Mouse (Mus musculus) liver, embryonic 14.5 days (tissue): ENCODE measurements at regions not wholly inside any gene's neighbourhood (a gene's known extent, or its start where the extent isn't known, plus 50 kb on each side); places are given as distances from the start of the nearest gene placed in this dataset.

Experiments used
- ATAC-seq: fragments of 200-750 bp; cut with Nextera tagmentation; 2 replicates; pipeline ENCODE4 v1.8.0; 2017; ENCODE audit warnings: moderate number of reproducible peaks, mild to moderate bottlenecking, moderate library complexity; ENCODE audit not compliant: insufficient read depth
- DNase-seq, 3 experiments: peaks; one replicate each; pipeline ENCODE4 v3.0.0-alpha.2; 2012 to 2013; ENCODE audit warnings: low read depth in 3 of 3, low spot score in 3 of 3
- H3K27ac ChIP-seq: fragments of 300-500 bp; sonication (generic); 2 replicates; pipeline ENCODE4 v1.5.1; 2014; ENCODE audit warnings: moderate library complexity, mild to moderate bottlenecking, control low read depth, inconsistent platforms
- H3K27me3 ChIP-seq: fragments of 300-500 bp; sonication (generic); 2 replicates; pipeline ENCODE4 v1.6.1; 2014; ENCODE audit warnings: mild to moderate bottlenecking, low read length, moderate library complexity; ENCODE audit not compliant: control insufficient read depth, insufficient read depth
- H3K36me3 ChIP-seq: fragments of 300-500 bp; sonication (generic); replicated peaks from 2 replicates; pipeline ENCODE4 v1.6.1; 2014; ENCODE audit warnings: low read depth; ENCODE audit not compliant: control insufficient read depth, insufficient read depth
- H3K4me1 ChIP-seq, 2 experiments: fragments of 200-500 bp in 1 of 2; fragments of 300-500 bp in 1 of 2; sonication (generic) in 1 of 2; replicated peaks; 2 replicates each; pipeline ENCODE4 v1.6.1; 2012 to 2014; ENCODE audit warnings: antibody characterized with exemption in 1 of 2, inconsistent platforms in 1 of 2, low read length in 1 of 2; ENCODE audit not compliant: control insufficient read depth in 2 of 2, insufficient read depth in 2 of 2
- H3K4me2 ChIP-seq: fragments of 300-500 bp; sonication (generic); 2 replicates; pipeline ENCODE4 v1.6.1; 2014; ENCODE audit warnings: low read depth, mild to moderate bottlenecking, control low read depth, moderate library complexity
- H3K4me3 ChIP-seq, 2 experiments: fragments of 200-500 bp in 1 of 2; fragments of 300-500 bp in 1 of 2; sonication (generic) in 1 of 2; 2 replicates each; pipeline ENCODE4 v1.5.1; 2012 to 2014; ENCODE audit warnings: low read depth in 2 of 2, low read length in 2 of 2, mild to moderate bottlenecking in 2 of 2, control low read depth in 1 of 2, inconsistent platforms in 1 of 2, moderate library complexity in 1 of 2; ENCODE audit not compliant: insufficient read depth in 1 of 2
- H3K9ac ChIP-seq: fragments of 300-500 bp; sonication (generic); replicated peaks from 2 replicates; pipeline ENCODE4 v1.6.1; 2014; ENCODE audit warnings: mild to moderate bottlenecking, control low read depth, moderate library complexity
- H3K9me3 ChIP-seq: fragments of 300-500 bp; sonication (generic); 2 replicates; pipeline ENCODE4 v1.6.1; 2016; ENCODE audit warnings: low read length, mixed read lengths; ENCODE audit not compliant: control insufficient read depth
- CTCF ChIP-seq: IDR thresholded peaks from 2 replicates; pipeline ENCODE4 v1.5.1; 2016; ENCODE audit warnings: antibody characterized with exemption, low read depth, control low read depth
- EP300 ChIP-seq: IDR thresholded peaks from 2 replicates; pipeline ENCODE4 v1.6.1; 2016; ENCODE audit warnings: antibody characterized with exemption, low read depth
- WGBS: fragments of 180-500 bp; shearing (Covaris S2); extraction: QIAGEN DNeasy Blood & Tissue Kit; methylation state at CpG from one replicate; pipeline ENCODE4 v1.1.7; 2014; ENCODE audit not compliant: insufficient replicate concordance; 5-methylcytosine and 5-hydroxymethylcytosine counted together

GRCm38 (mm10) chr2:106182051-106182450 lies 178.7 kb upstream of the Dnajc24 start:
- Histone ChIP-seq H3K9me3 (no peaks in the 10 kb centered on the region), H3K36me3 (no peaks in the 10 kb centered on the region), H3K27ac (no peak overlapping the region), H3K27me3 (no peaks in the 10 kb centered on the region), H3K9ac (no peak overlapping the region), H3K4me3 (no peak overlapping the region), H3K4me2 (no peak overlapping the region), H3K4me1 (no peaks in the 10 kb centered on the region)
- no peak for DNase-seq
- 14% methylated on average over 9 of the region's 10 CpGs for WGBS
- ATAC-seq = no peak
- TF ChIP-seq EP300 (no peak), CTCF (no peak)

GRCm38 (mm10) chr2:106162681-106163080 lies 159.3 kb upstream of the Dnajc24 start:
- Histone ChIP-seq H3K9ac (no peak overlapping the region), H3K9me3 (no peaks in the 10 kb centered on the region), H3K4me3 (no peak overlapping the region), H3K27me3 (no peaks in the 10 kb centered on the region), H3K27ac (no peak overlapping the region), H3K4me1 (no peaks in the 10 kb centered on the region), H3K36me3 (no peaks in the 10 kb centered on the region), H3K4me2 (no peak overlapping the region)
- 49% methylated on average over 4 of the region's 4 CpGs for WGBS
- ATAC-seq = no peak
- no peak for TF ChIP-seq EP300
- TF ChIP-seq CTCF = no peak
- no peak for DNase-seq

GRCm38 (mm10) chr2:106161877-106162276 lies 158.5 kb upstream of the Dnajc24 start:
- 72% methylated on average over 5 of the region's 5 CpGs for WGBS

GRCm38 (mm10) chr2:106149701-106150100 lies 146.4 kb upstream of the Dnajc24 start:
- Histone ChIP-seq H3K36me3 (no peaks in the 10 kb centered on the region), H3K4me3 (no peak overlapping the region), H3K27ac (no peak overlapping the region), H3K9ac (no peak overlapping the region), H3K4me1 (no peaks in the 10 kb centered on the region), H3K4me2 (no peak overlapping the region), H3K27me3 (no peaks in the 10 kb centered on the region), H3K9me3 (no peaks in the 10 kb centered on the region)
- ATAC-seq (no peak), DNase-seq (no peak)
- TF ChIP-seq EP300 (no peak), CTCF (no peak)
- WGBS = 15% methylated on average over 3 of the region's 3 CpGs

More at GRCm38 (mm10) chr2:106161877-106162276, 158.5 kb upstream of the Dnajc24 start:
- ATAC-seq (no peak), DNase-seq (no peak)
- no peaks in the 10 kb centered on the region for H3K27me3 ChIP-seq
- no peaks in the 10 kb centered on the region for H3K4me1 ChIP-seq
- no peak overlapping the region for H3K4me3 ChIP-seq
- TF ChIP-seq EP300 (no peak), CTCF (no peak)
- no peak overlapping the region for H3K4me2 ChIP-seq
- H3K36me3 ChIP-seq = no peaks in the 10 kb centered on the region
- H3K9me3 ChIP-seq = no peaks in the 10 kb centered on the region
- H3K27ac ChIP-seq = no peak overlapping the region
- no peak overlapping the region for H3K9ac ChIP-seq

- H3K4me1 ChIP-seq = no peaks in the 10 kb centered on the region
- WGBS = 52% methylated on average over 5 of the region's 5 CpGs
- H3K27me3 ChIP-seq = no peaks in the 10 kb centered on the region
- H3K9me3 ChIP-seq = no peaks in the 10 kb centered on the region
- DNase-seq = no peak
- H3K4me3 ChIP-seq = no peak overlapping the region
- H3K4me2 ChIP-seq = no peak overlapping the region
- TF ChIP-seq EP300 = no peak
- no peak for TF ChIP-seq CTCF
- H3K27ac ChIP-seq = no peak overlapping the region
- H3K9ac ChIP-seq = no peak overlapping the region
- no peak for ATAC-seq
- H3K36me3 ChIP-seq = no peaks in the 10 kb centered on the region
Measured at GRCm38 (mm10) chr2:106140931-106141330, 137.6 kb upstream of the Dnajc24 start.
